Mouse (Mus musculus) monocyte, adult 2 months (primary cell): Measurements from ENCODE around the gene Ptpn14.
"Not testable (repeated sequence)": the region's sequence is repeated elsewhere in the genome, so short reads cannot be mapped to it uniquely, and the experiment has no call there.

Experiments used
- DNase-seq, 2 experiments: peaks; one replicate each; pipeline ENCODE4 v3.0.0; 2022; ENCODE audit warnings: low spot score in 2 of 2, low read depth in 1 of 2

Gene Ptpn14

DNA sequence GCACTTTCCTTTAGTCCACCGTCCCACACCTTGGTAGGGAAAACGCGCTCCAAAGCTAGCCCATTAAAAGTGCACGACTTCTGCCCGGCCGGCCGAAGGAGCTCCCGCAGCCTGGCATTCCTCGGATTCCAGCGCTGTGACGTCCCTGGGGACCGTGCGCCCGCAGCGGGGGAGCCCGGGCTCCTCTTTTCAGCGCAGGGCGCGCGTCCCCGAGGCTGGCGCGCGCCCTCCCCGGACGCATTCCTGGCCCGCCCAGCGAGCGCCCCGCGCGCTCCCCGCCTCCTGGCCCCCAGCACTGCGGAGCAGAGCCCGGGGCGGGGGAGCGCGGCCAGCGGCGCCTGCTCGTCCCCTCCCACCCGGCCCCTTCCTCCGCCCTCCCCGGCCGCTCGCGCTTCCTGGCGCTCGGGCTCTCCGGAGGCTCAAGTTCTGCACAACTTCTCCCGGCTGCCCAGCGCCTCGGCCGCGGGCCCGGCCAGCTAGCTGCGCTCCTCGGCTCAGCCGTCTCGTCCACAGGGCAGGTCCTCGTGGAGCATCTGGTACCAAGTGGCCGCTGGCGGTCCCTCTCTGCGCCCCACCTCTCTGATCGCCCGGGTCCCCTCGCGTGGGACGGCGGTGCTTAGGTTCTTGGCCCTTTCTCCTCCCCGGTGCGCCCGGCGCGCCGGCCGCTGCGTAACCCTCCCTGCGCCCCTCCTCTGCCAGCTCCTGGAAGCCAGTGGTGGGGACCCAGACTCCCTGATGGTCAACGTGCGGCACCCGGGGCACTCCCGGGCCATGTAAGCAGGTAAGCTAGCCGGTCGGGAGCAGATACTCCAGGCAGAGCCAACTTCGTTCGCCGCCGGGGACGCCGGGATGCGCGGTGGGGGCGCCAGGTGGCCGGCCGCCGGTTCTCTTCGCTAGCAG, at the start of gene Ptpn14:
Ptpn14 (plus strand) TSS at position 385 of the 900 bp plus-strand sequence.
- DNase-seq: no peak

GRCm38 (mm10) chr1:189679555-189679954, 48.5 kb upstream of the Ptpn14 start:
- DNase-seq: no peak

DNA sequence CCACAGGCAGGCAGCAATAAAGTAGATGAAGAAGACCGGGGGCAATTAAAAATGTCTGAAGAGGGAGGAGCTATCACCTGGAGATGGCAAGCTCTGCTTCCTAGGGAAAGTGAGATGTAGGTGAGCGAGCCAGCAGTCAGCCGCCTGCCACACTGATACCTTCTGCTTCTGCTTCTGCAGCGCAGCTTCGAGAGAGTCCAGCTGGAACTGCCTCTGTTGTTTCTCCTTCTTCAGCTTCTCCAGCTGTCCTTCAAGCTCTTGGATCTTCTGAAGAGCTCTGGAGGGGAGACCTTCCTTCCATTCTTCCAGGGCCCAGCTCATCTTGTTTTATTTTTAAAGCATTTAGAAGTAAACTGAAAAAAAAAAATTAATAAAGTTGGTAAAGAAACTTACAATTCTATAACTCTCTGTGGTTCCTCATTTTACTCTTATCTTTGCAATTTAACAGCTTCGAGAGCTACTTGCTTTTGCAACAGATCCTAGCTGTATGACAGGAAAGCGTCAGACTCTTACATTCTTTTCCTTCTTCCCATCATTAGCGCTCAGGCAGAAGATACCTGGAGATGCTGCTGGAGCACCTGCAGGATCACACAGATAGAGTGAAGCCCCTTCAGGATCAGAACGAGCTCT, 43.2 kb upstream of the Ptpn14 start:
- DNase-seq: no peak

GRCm38 (mm10) chr1:189686025-189686424, 42.0 kb upstream of the Ptpn14 start:
- DNase-seq: no peak

DNA sequence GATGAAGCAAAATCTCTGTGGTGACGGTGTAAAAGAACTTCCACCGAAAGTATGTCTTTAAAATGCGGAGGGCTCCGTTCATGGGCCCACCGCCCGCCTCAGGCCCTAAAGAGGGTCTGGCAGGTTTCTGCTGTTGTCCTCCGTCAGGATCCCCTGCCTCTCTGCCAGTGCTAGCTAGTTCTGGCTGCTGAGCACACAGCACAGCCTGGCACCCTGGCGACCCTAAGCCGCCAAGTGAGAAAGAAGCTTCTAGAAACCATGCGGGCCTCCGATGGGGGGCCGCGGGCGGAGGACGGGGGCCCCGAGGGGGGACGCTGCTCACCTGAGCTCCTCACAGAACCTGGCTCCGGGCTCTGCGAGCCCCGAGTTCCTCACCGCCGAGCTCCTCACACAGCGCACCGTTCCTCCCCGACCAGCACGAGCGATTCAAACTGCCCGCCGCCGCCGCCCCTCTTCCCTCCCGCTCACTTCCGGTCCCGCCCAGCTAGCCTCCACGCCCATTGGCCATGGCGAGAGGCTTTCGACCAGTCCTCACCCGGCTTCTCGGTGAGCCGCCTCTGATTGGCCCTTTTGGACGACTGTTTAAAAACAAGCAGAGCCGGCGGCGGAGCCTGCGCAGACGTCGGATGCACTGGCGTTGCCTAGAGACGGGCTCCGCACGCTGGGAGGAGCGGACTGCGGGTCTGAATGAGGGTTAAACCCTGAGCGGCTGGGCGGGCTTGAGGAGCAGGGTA, 40.2 kb upstream of the Ptpn14 start, which contains the start of gene Cenpf:
Cenpf (minus strand) TSS at position 433 of the 734 bp plus-strand sequence.
- peak; percentile 96 to 97 for DNase-seq

DNA sequence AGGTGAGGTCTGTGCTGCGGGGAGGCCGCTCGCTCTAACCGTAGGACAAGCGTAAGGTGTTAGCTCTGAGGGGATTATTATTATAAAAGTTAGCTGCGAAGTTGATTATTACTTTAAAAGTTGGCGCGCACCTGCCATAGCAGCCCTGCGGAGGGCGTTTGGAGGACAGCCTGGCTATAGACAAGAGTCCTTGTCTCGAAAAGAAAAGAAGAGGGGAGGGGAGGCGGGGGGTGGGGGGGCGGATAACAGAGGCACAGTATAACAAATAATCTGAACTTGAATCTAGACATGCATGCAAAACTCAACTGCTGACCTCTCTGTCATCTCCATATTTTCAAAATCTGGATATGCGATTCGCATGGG, 39.7 kb upstream of the Ptpn14 start:
- no peak for DNase-seq

DNA sequence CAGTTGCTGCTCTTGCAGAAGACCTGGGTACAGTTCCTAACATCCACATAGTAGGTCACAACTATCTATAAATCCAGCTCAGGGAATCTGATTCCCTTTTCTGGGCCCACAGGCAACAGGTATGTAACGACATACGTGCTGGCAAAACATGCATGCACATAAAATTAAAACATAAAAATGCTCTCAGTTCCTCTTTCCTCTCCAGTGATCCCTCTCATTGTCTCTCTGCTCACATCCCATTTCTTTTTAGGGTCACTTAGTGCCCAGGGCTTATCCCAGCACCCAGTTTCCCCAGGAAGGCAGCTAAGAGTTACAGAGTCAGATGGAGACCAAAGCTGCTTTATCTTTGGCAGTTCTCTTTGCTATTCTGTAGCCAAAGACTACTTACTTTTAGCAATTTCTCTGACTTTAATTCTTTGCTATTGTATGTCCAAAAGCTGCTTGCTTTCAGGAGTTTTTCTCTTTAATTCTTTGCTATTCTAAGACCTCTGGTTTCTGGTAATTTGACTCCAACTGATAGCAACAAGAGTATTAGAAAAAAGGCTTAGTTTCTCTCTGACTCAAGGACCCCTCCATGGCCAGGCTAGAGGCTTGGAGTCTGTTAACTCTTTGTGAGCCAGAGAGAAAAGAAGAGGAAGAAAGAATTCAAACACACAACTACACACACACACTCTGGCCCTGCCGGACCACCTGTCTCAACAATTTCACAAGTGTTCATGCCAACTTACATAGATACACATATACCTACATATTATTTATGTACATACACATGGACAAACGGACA, 38.8 kb upstream of the Ptpn14 start:
- no peak for DNase-seq

- DNase-seq: not testable (repeated sequence)
These were observed 35.6 kb upstream of the Ptpn14 start for GRCm38 (mm10) chr1:189692442-189692841.

- DNase-seq: no peak
These were observed 33.7 kb upstream of the Ptpn14 start for GRCm38 (mm10) chr1:189694391-189694790.

GRCm38 (mm10) chr1:189695321-189695720, 32.7 kb upstream of the Ptpn14 start:
- no peak for DNase-seq

DNA sequence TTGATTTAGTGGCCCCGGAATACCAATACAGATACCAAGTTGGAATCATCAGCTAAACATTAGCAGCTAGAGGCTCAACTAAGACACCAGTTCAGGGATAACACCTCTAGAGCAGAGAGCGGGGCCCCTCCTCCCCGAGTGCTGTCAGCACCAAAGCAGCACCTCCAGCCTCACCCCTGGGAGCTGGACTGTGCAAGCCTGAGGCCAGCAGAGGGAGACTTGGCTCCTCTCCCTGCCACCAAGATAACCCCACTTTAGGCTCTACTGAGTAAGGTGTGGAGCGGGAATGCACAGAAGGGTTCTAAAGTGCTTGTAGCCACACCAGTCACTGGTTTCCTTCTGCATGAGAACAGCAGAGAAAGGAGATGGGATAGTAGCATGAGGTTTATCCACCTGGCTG, 29.7 kb upstream of the Ptpn14 start:
- DNase-seq: no peak

GRCm38 (mm10) chr1:189700186-189700585, 27.9 kb upstream of the Ptpn14 start:
- no peak for DNase-seq

GRCm38 (mm10) chr1:189700990-189701389, 27.1 kb upstream of the Ptpn14 start:
- no peak for DNase-seq

DNA sequence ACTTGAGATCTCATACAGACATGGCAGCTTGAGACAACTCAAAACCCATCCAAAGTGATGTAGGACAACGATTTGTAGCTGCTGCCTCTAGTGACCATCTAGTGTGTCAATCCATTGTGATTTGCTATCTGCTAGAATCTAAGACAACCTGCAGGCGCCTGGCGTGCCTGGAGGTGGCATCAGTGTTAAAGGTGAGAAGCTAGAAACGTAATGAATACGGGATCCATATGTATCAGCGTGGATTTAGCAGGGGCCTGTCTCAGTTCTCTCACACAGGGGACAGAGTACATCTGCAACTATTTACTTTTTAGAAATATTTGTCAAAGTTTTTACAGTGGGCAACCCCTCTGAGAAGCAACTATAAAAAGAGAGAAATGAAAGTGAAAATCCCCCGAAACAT, 24.9 kb upstream of the Ptpn14 start:
- no peak for DNase-seq

GRCm38 (mm10) chr1:189703591-189703990, 24.5 kb upstream of the Ptpn14 start:
- no peak for DNase-seq

GRCm38 (mm10) chr1:189706040-189706645, 21.9 kb upstream of the Ptpn14 start:
- no peak for DNase-seq

DNA sequence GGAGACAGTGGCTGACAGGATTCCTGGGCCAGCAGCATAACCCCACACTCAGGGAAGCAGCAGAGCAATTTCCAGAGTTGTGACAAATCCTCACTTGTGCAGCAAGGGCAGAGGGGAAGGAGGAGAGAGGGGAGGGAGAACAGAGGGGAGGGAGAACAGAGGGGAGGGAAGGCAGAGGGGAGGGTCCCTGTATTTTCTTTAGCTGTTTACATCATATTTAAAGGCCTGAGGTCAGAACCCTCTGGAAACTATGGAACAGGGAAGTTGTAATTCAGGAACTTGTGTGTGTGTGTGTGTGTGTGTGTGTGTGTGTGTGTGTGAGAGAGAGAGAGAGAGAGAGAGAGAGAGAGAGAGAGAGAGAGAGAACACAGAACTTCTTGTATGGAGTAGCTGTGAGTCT, 21.1 kb upstream of the Ptpn14 start:
- no peak for DNase-seq

DNA sequence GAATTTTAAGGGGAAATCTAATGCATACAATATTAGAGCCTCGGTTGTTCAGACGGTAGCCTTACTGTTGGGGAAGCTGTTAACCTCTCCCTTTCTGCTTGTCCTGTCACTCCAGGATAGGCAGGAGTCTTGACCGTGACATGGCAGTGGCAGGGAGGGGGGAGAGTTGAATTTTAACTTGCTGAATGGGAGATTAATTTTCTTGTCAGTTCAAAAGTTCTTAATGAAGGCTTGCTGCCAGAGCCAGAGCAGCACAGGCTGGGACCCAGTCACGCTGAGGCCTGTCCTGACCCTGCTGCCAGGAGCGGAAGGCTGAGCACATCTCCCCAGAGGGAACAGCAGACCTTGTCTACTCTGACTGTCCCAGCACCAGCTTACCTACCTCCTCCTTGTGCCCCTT, 20.6 kb upstream of the Ptpn14 start:
- no peak for DNase-seq

- DNase-seq: no peak
These were observed 19.1 kb upstream of the Ptpn14 start for GRCm38 (mm10) chr1:189709001-189709400.

DNA sequence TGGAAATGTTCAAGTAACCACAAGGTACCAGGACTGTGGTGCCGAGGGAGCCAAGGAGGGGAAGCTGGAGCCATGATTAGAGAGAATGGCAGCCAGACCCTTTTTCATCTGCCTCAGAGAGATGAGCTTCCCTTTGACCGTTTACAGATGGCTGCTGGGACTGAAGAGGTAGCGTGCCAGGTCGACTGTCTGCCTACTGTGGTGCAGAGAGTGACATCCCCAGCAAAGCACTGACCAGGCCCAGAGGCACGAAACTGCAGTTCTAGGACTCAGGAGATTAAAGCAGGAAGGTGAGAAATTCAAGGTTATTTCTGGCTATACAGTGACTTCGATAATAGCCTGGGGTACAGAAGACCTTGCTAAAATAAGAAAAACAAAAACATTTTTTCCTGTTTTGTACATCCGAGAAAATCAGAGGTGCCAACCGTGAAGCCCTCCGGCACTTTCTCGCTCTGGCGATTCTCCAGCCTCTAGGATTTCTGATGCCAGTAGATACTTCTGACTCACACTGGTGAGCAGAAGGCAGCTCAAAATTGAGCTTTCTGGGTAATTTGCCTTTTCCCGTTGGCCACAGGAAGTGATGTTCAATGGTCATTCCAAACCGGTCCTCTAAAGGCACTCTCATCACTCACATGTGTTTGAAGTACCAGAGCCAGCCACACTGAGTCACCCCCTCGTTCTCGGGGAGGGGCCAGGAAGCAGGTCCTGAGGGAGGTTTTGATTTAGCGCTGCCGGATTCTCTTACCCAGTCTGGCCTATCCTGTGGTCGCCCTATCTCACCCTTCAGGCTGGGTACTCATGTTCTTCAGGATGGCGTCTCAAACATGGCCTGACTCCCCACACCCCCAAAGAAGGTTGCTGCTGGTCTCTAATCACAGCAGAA, 11.9 kb upstream of the Ptpn14 start:
- no peak for DNase-seq
